Mouse (Mus musculus): ENCODE measurements around the gene Mroh2a. TPM values are rescaled to one million over a fixed set of nuclear protein-coding genes. Genes with fewer than 3 reads are reported as not detected.
A peak's percentile ranks its signal among the peaks of the same experiment; 100 is the strongest.

Gene Mroh2a
- polyA plus RNA-seq (2015; fragmentation: Nextera tagmentation; extraction: Ambion mirVana) = 1.3 and 2.8 TPM in 2 replicates

- Histone ChIP-seq H3K36me3 (ENCODE audit: insufficient read depth, low read length) (no peaks in the 10 kb centered on the region), H3K4me1 (ENCODE audit: insufficient read depth, low read length) (no peaks in the 10 kb centered on the region), H3K9me3 (ENCODE audit: low read length) (peaks cover 69% of the 10 kb centered on the region), H3K27me3 (ENCODE audit: insufficient read depth, low read length) (no peaks in the 10 kb centered on the region), H3K4me3 (ENCODE audit: low read length) (no peak within 1 kb of the TSS), H3K9ac (replicated peaks; ENCODE audit: low read length) (no peak within 1 kb of the TSS), H3K4me2 (replicated peaks; ENCODE audit: low read depth, low read length) (no peak within 1 kb of the TSS), H3K27ac (ENCODE audit: low read length) (no peak within 1 kb of the TSS)
- ATAC-seq (ENCODE audit: low FRiP score, low TSS enrichment) = 0 out of 2 replicates have a peak, but pooled peaks have one; percentile 9
- 53% methylated on average over 5 of the region's 5 CpGs for WGBS
These were observed at the start of gene Mroh2a for GRCm38 (mm10) chr1:88226670-88227379. TSS of gene Mroh2a (plus strand) at chr1:88226986.

- H3K27me3 ChIP-seq (ENCODE audit: insufficient read depth, low read length) = no peaks in the 10 kb centered on the region
- no peaks in the 10 kb centered on the region for H3K36me3 ChIP-seq (ENCODE audit: insufficient read depth, low read length)
- no peak overlapping the region for H3K4me2 ChIP-seq (replicated peaks; ENCODE audit: low read depth, low read length)
- H3K9me3 ChIP-seq (ENCODE audit: low read length) = peaks cover 18% of the 10 kb centered on the region
- H3K9ac ChIP-seq (replicated peaks; ENCODE audit: low read length) = no peak overlapping the region
- no peak overlapping the region for H3K4me3 ChIP-seq (ENCODE audit: low read length)
- 88% methylated on average over 1 of the region's 1 CpGs for WGBS
- no peaks in the 10 kb centered on the region for H3K4me1 ChIP-seq (ENCODE audit: insufficient read depth, low read length)
- H3K27ac ChIP-seq (ENCODE audit: low read length) = no peak overlapping the region
- no peak for ATAC-seq (ENCODE audit: low FRiP score, low TSS enrichment)
These were observed 47.1 kb upstream of the Mroh2a start for GRCm38 (mm10) chr1:88179657-88180056.

GRCm38 (mm10) chr1:88186325-88186935 lies 40.4 kb upstream of the Mroh2a start:
- ATAC-seq (ENCODE audit: low FRiP score, low TSS enrichment) = no peak
- Histone ChIP-seq H3K4me1 (ENCODE audit: insufficient read depth, low read length) (no peaks in the 10 kb centered on the region), H3K9me3 (ENCODE audit: low read length) (no peaks in the 10 kb centered on the region), H3K4me2 (replicated peaks; ENCODE audit: low read depth, low read length) (no peak overlapping the region), H3K9ac (replicated peaks; ENCODE audit: low read length) (no peak overlapping the region), H3K4me3 (ENCODE audit: low read length) (no peak overlapping the region), H3K36me3 (ENCODE audit: insufficient read depth, low read length) (no peaks in the 10 kb centered on the region), H3K27ac (ENCODE audit: low read length) (no peak overlapping the region), H3K27me3 (ENCODE audit: insufficient read depth, low read length) (no peaks in the 10 kb centered on the region)
- 88% methylated on average over 5 of the region's 5 CpGs for WGBS

GRCm38 (mm10) chr1:88192136-88192535 lies 34.6 kb upstream of the Mroh2a start:
- no peaks in the 10 kb centered on the region for H3K4me1 ChIP-seq (ENCODE audit: insufficient read depth, low read length)
- 76% methylated on average over 3 of the region's 3 CpGs for WGBS
- no peak overlapping the region for H3K4me3 ChIP-seq (ENCODE audit: low read length)
- no peak for ATAC-seq (ENCODE audit: low FRiP score, low TSS enrichment)
- H3K27ac ChIP-seq (ENCODE audit: low read length) = no peak overlapping the region
- H3K9ac ChIP-seq (replicated peaks; ENCODE audit: low read length) = no peak overlapping the region
- no peak overlapping the region for H3K4me2 ChIP-seq (replicated peaks; ENCODE audit: low read depth, low read length)
- no peaks in the 10 kb centered on the region for H3K27me3 ChIP-seq (ENCODE audit: insufficient read depth, low read length)
- H3K9me3 ChIP-seq (ENCODE audit: low read length) = no peaks in the 10 kb centered on the region
- H3K36me3 ChIP-seq (ENCODE audit: insufficient read depth, low read length) = no peaks in the 10 kb centered on the region

GRCm38 (mm10) chr1:88195687-88196086 lies 31.1 kb upstream of the Mroh2a start:
- ATAC-seq (ENCODE audit: low FRiP score, low TSS enrichment) = peak; percentile 76
- Histone ChIP-seq H3K9me3 (ENCODE audit: low read length) (no peaks in the 10 kb centered on the region), H3K4me3 (ENCODE audit: low read length) (no peak overlapping the region), H3K36me3 (ENCODE audit: insufficient read depth, low read length) (no peaks in the 10 kb centered on the region), H3K9ac (replicated peaks; ENCODE audit: low read length) (no peak overlapping the region), H3K4me1 (ENCODE audit: insufficient read depth, low read length) (peaks cover 9% of the 10 kb centered on the region; the same call in 1 of the 2 replicates), H3K27ac (ENCODE audit: low read length) (no peak overlapping the region), H3K4me2 (replicated peaks; ENCODE audit: low read depth, low read length) (no peak overlapping the region), H3K27me3 (ENCODE audit: insufficient read depth, low read length) (no peaks in the 10 kb centered on the region)
- 54% methylated on average over 1 of the region's 1 CpGs for WGBS

- no peaks in the 10 kb centered on the region for H3K27me3 ChIP-seq (ENCODE audit: insufficient read depth, low read length)
- no peak overlapping the region for H3K9ac ChIP-seq (replicated peaks; ENCODE audit: low read length)
- H3K36me3 ChIP-seq (ENCODE audit: insufficient read depth, low read length) = no peaks in the 10 kb centered on the region
- H3K4me1 ChIP-seq (ENCODE audit: insufficient read depth, low read length) = peaks cover 9% of the 10 kb centered on the region; the same call in 1 of the 2 replicates
- ATAC-seq (ENCODE audit: low FRiP score, low TSS enrichment) = no peak
- H3K9me3 ChIP-seq (ENCODE audit: low read length) = no peaks in the 10 kb centered on the region
- H3K4me3 ChIP-seq (ENCODE audit: low read length) = no peak overlapping the region
- no peak overlapping the region for H3K4me2 ChIP-seq (replicated peaks; ENCODE audit: low read depth, low read length)
- WGBS = 60% methylated on average over 3 of the region's 3 CpGs
- H3K27ac ChIP-seq (ENCODE audit: low read length) = no peak overlapping the region
These were observed 29.3 kb upstream of the Mroh2a start for GRCm38 (mm10) chr1:88197443-88197842.

- H3K9ac ChIP-seq (replicated peaks; ENCODE audit: low read length) = no peak overlapping the region
- no peak overlapping the region for H3K4me2 ChIP-seq (replicated peaks; ENCODE audit: low read depth, low read length)
- 69% methylated on average over 2 of the region's 2 CpGs for WGBS
- no peak for ATAC-seq (ENCODE audit: low FRiP score, low TSS enrichment)
- no peaks in the 10 kb centered on the region for H3K36me3 ChIP-seq (ENCODE audit: insufficient read depth, low read length)
- peaks cover 11% of the 10 kb centered on the region for H3K4me1 ChIP-seq (ENCODE audit: insufficient read depth, low read length)
- no peak overlapping the region for H3K4me3 ChIP-seq (ENCODE audit: low read length)
- H3K27ac ChIP-seq (ENCODE audit: low read length) = peak overlapping the region; percentile 77
- no peaks in the 10 kb centered on the region for H3K27me3 ChIP-seq (ENCODE audit: insufficient read depth, low read length)
- peaks cover 13% of the 10 kb centered on the region for H3K9me3 ChIP-seq (ENCODE audit: low read length)
These were observed 26.8 kb upstream of the Mroh2a start for GRCm38 (mm10) chr1:88199996-88200395.

- 59% methylated on average over 7 of the region's 7 CpGs for WGBS
- Histone ChIP-seq H3K27ac (ENCODE audit: low read length) (peak within 1 kb of the TSS; percentile 77), H3K4me2 (replicated peaks; ENCODE audit: low read depth, low read length) (no peak within 1 kb of the TSS), H3K9me3 (ENCODE audit: low read length) (peaks cover 14% of the 10 kb centered on the region), H3K4me3 (ENCODE audit: low read length) (no peak within 1 kb of the TSS), H3K27me3 (ENCODE audit: insufficient read depth, low read length) (no peaks in the 10 kb centered on the region), H3K9ac (replicated peaks; ENCODE audit: low read length) (no peak within 1 kb of the TSS), H3K4me1 (ENCODE audit: insufficient read depth, low read length) (peaks cover 14% of the 10 kb centered on the region), H3K36me3 (ENCODE audit: insufficient read depth, low read length) (no peaks in the 10 kb centered on the region)
- ATAC-seq (ENCODE audit: low FRiP score, low TSS enrichment) = peak; percentile 59; the same call in 1 of the 2 replicates
These were observed 26.3 kb upstream of the Mroh2a start, which contains the start of gene Ugt1a2 for GRCm38 (mm10) chr1:88200456-88200855. TSS of gene Ugt1a2 (plus strand) at chr1:88200601.

GRCm38 (mm10) chr1:88205294-88205922 lies 21.4 kb upstream of the Mroh2a start, which contains the start of gene Dnajb3:
TSS of gene Dnajb3 (minus strand) at chr1:88205782.
- 7% methylated on average over 62 of the region's 62 CpGs for WGBS
- ATAC-seq (ENCODE audit: low FRiP score, low TSS enrichment) = peak; percentile 96

More at GRCm38 (mm10) chr1:88205294-88205922, 21.4 kb upstream of the Mroh2a start, which contains the start of gene Dnajb3:
- Histone ChIP-seq H3K27ac (ENCODE audit: low read length) (no peak within 1 kb of the TSS), H3K9ac (replicated peaks; ENCODE audit: low read length) (peak within 1 kb of the TSS; percentile 77), H3K4me3 (ENCODE audit: low read length) (peak within 1 kb of the TSS; percentile 49), H3K27me3 (ENCODE audit: insufficient read depth, low read length) (no peaks in the 10 kb centered on the region), H3K4me1 (ENCODE audit: insufficient read depth, low read length) (peaks cover 9% of the 10 kb centered on the region; the same call in 1 of the 2 replicates), H3K9me3 (ENCODE audit: low read length) (peaks cover 16% of the 10 kb centered on the region), H3K36me3 (ENCODE audit: insufficient read depth, low read length) (no peaks in the 10 kb centered on the region), H3K4me2 (replicated peaks; ENCODE audit: low read depth, low read length) (peak within 1 kb of the TSS; percentile 91)

Data from kidney, embryonic 16.5 days (tissue).